Mouse (Mus musculus) cortical plate, adult 2 months (tissue): ENCODE measurements at regions not wholly inside any gene's neighbourhood (a gene's known extent, or its start where the extent isn't known, plus 50 kb on each side); places are given as distances from the start of the nearest gene placed in this dataset.

Experiments used
- CTCF ChIP-seq: fragments of 200-500 bp; IDR thresholded peaks from 2 replicates; pipeline ENCODE4 v1.5.1; 2011; ENCODE audit warnings: mild to moderate bottlenecking, control low read depth, low read length; ENCODE audit not compliant: insufficient read depth; ENCODE audit errors: extremely low read depth
- POLR2A ChIP-seq: fragments of 200-500 bp; IDR thresholded peaks from 2 replicates; pipeline ENCODE4 v1.6.1; 2011; ENCODE audit warnings: mild to moderate bottlenecking, low read length, control low read depth; ENCODE audit not compliant: insufficient read depth; ENCODE audit errors: extremely low read depth

DNA sequence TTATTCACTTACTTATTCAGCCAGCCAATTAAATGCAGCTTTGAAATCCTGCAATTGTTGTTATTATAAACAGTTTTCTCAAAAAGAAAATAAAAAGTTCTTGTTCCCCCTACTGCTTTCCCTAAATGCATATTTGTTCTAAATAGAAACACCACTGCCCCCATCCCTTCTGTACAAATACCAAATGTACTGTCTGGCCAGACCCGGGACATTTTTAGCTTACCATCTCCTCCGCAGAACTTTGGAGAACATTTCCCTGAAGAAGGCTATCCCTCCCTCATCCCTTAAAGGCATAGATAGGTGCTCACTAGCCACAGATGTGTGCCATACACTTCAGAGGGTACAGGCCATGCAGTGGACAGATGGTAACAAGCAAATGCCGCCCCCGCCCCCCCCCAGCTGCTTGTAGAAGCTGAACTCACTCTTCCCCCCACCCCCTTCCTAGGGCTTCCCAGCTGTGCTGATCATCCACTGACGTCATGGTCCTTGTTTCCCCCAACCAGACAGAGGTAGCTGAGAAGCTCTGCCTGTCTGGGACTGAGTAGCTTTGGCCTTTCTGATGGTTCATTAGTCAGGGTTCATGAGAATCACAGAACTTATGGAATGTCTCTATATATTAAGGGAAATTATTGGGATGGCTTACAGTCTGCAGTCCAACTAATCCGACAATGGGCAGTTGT lies 98.9 kb upstream of the Rbpj start:
- TF ChIP-seq CTCF (no peak), POLR2A (no peak)
